Comparison of ENCODE assay signal across 27 mouse cellular contexts in the genomic region with DNA sequence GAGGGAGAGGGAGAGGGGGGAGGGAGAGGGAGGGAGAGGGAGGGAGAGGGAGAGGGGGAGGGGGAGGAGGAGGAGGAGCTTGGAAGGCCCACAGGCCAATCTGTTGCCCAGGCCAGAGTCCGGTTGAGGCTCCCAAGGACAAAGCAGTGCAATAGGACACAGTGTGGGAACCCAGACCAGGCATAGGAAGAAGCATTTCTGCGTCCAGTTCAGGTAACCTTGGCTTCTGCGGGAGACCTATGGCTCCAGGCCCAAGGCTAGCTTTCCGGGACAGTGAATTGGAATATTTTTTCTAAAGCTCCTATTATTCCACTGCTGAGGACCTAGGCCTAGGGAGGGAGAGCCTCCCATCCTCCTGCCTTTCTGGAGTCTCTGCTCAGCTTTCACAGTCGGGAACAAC.
DNase-seq lines count a peak whose midpoint lies in the region; ATAC-seq lines count a peak whose summit lies in the region.
"Had no signal": no experiment of that assay in that cellular context is flagged by ENCODE, and none has a peak within 500 bp of the region (broad histone marks: within the 10 kb centered on the region; RNA-seq: fewer than 3 reads in every experiment).

No protein-coding gene starts in this region.

- H3K27ac ChIP-seq in liver, embryonic 15.5 days (replicated peaks), result no peak overlapping the region
- H3K27ac ChIP-seq: forebrain, embryonic 10.5 days; heart, adult 2 months; hindbrain, embryonic 14.5 days; limb, embryonic 13.5 days; lung, embryonic 15.5 days; neural tube, embryonic 13.5 days had no signal

- no peak overlapping the region for H3K4me2 ChIP-seq in liver, embryonic 15.5 days
- H3K4me2 ChIP-seq: hindbrain, embryonic 14.5 days; limb, embryonic 13.5 days; lung, embryonic 15.5 days; neural tube, embryonic 13.5 days had no signal

- ATAC-seq in liver, embryonic 15.5 days (ENCODE audit: insufficient read depth), result peak; percentile 39; the same call in 1 of the 2 replicates
- ATAC-seq: CD4-positive, CD25-positive, alpha-beta regulatory T cell, adult 4 months; forebrain, embryonic 16.5 days; intestine, embryonic 16.5 days; midbrain, embryonic 16.5 days had no signal

- H3K4me1 ChIP-seq in liver, embryonic 15.5 days (replicated peaks), result no peaks in the 10 kb centered on the region; the same call in 1 of the 2 replicates
- H3K4me1 ChIP-seq: lung, embryonic 15.5 days had no signal

- H3K9ac ChIP-seq in liver, embryonic 15.5 days, result no peak overlapping the region
- H3K9ac ChIP-seq: hindbrain, embryonic 14.5 days; limb, embryonic 13.5 days; lung, embryonic 15.5 days; neural tube, embryonic 13.5 days had no signal

- H3K36me3 ChIP-seq in liver, embryonic 15.5 days (replicated peaks), result no peaks in the 10 kb centered on the region
- H3K36me3 ChIP-seq: forebrain, embryonic 10.5 days; limb, embryonic 13.5 days; lung, embryonic 15.5 days; neural tube, embryonic 13.5 days had no signal

- peak; percentile 74 for DNase-seq in adrenal gland, adult 2 months
- no peak for DNase-seq in adrenal gland, postnatal 4 days (ENCODE audit: low spot score in 2 of 2)
- DNase-seq in ovary, adult 18-20 months (ENCODE audit: low spot score), result peak; percentile 63
- no peak for DNase-seq in ovary, postnatal 10 days (ENCODE audit: low spot score)
- DNase-seq in adrenal gland, postnatal 25 days, result peak; percentile 21
- no peak for DNase-seq in layer of hippocampus, postnatal 25 days (ENCODE audit: extremely low spot score in 1 of 2, low spot score in 1 of 2)
- no peak for DNase-seq in cerebellum, adult 18-20 months
- DNase-seq: cerebellum, adult 11 months; cerebellum, postnatal 14 days; gastrocnemius, postnatal 36 days; heart, adult 2 months; kidney, postnatal 36 days; lung, postnatal 4 days; right cerebral cortex, postnatal 25 days; thymus, adult 2 months; thymus, postnatal 4 days had no signal

- 52% methylated on average over 5 of the region's 5 CpGs for WGBS in liver, embryonic 15.5 days (ENCODE audit: insufficient replicate concordance)

- H3K4me3 ChIP-seq in liver, embryonic 15.5 days (replicated peaks), result no peak overlapping the region
- H3K4me3 ChIP-seq: forebrain, embryonic 10.5 days; heart, adult 2 months; limb, embryonic 13.5 days; lung, embryonic 15.5 days; myocyte; neural tube, embryonic 13.5 days had no signal

- H3K27me3 ChIP-seq in liver, embryonic 15.5 days, result no peaks in the 10 kb centered on the region
- H3K27me3 ChIP-seq: lung, embryonic 15.5 days; neural tube, embryonic 13.5 days had no signal

- H3K9me3 ChIP-seq in liver, embryonic 15.5 days (replicated peaks), result no peaks in the 10 kb centered on the region
- H3K9me3 ChIP-seq: forebrain, embryonic 10.5 days; lung, embryonic 15.5 days; neural tube, embryonic 13.5 days had no signal

Comparison
In these comparisons a context has a peak if more than half of its experiments do, and no peak if none do; other contexts are left out.
1. DNase-seq: peak in adrenal gland, adult 2 months (single experiment), ovary, adult 18-20 months (single experiment) and adrenal gland, postnatal 25 days (single experiment); none in adrenal gland, postnatal 4 days (0 of 2), ovary, postnatal 10 days (single experiment), layer of hippocampus, postnatal 25 days (0 of 2) and cerebellum, adult 18-20 months (0 of 2).